Mouse (Mus musculus): ENCODE data around the gene Olfr239.
"Not testable (repeated sequence)": the region's sequence is repeated elsewhere in the genome, so short reads cannot be mapped to it uniquely, and the experiment has no call there.

Olfr239 gene

DNA sequence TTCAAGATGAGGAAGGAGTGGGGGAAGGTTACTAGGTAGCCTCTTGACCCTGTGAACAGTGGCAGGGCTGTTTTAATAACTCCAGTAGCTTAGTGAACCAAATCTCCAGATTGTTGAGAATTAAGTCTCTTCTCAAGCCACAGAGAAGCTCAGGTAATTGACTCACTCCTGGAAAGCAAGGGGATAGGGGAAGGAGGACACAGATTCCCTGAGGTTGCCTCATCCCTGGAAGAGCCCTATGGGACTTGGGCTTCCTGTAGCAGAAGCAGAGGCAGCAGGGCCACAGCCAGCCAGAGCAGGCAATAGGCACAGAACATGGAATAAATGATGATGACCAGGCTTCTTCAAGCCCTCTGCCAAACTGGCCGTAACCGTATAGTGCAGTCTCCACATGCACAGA, at the start of gene Olfr239:
Olfr239 (plus strand) TSS at position 301 of the 400 bp plus-strand sequence.
- not testable (repeated sequence) for DNase-seq (ENCODE audit: low read depth, low spot score)

DNA sequence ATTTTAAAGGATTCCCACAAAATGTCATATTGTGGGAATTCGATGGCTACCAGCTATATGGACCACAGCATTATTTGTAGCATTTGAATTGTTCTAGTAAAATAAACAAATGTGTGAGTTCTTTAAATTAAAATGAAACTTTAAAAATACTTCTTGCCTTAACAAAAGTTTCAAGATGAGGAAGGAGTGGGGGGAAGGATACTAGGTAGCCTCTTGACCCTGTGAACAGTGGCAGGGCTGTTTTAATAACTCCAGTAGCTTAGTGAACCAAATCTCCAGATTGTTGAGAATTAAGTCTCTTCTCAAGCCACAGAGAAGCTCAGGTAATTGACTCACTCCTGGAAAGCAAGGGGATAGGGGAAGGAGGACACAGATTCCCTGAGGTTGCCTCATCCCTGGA, 23.0 kb upstream of the Olfr239 start, which contains the start of gene Olfr55:
Olfr55 (plus strand) TSS at position 301 of the 400 bp plus-strand sequence.
- DNase-seq (ENCODE audit: low read depth, low spot score) = not testable (repeated sequence)

DNA sequence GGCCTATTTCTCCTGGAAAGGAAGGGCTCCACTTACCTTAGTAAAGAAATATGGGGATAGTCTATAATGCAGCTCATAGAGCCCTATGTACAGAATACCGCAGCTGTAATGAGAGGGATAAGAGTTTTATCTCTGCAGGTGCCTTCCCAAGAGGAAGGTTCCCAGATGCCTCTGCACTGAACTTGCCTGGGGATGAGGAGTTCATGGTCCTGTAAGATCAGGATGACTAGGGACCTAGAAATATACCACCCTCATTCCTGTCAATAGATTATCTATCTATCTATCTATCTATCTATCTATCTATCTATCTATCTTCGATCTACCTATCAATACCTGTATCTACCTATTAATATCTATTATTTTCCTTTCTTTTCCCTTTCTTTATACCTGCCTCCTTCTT, 30.5 kb downstream of the Olfr239 start, which contains the start of gene Olfr1564:
Olfr1564 (minus strand) TSS at position 101 of the 400 bp plus-strand sequence.
- no peak for DNase-seq (ENCODE audit: low read depth, low spot score)

DNA sequence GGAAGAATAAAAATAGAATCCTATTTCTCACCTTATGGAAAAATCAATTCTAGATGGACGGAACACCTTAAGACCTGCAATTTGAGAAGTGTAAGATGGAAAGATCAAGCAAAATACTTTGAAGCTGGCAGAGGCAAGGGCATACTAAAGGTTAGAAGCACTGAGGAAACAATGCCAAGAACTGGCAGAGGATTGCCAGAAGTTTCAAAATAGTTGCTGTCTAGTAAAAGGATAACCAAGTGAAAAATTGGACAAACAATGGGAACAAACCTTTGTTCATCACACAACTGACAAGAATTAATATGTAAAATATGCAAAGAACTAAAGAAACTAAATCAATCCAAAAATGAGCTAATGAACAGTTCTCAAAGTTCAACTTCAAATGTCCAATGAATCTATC, 45.5 kb downstream of the Olfr239 start:
- DNase-seq (ENCODE audit: low read depth, low spot score) = not testable (repeated sequence)

Measured in CD4-positive helper T cell, adult 2 months (primary cell).